Mouse (Mus musculus) midbrain, embryonic 12.5 days (tissue): Measurements from ENCODE around the gene Ssh3. TPM values are rescaled to one million over a fixed set of nuclear protein-coding genes. Genes with fewer than 3 reads are reported as not detected.
A peak's percentile ranks its signal among the peaks of the same experiment; 100 is the strongest.
"Not testable (repeated sequence)": the region's sequence is repeated elsewhere in the genome, so short reads cannot be mapped to it uniquely, and the experiment has no call there.

Source experiments
- ATAC-seq: fragments of 200-750 bp; cut with Nextera tagmentation; 2 replicates; pipeline ENCODE4 v1.8.0; 2017; ENCODE audit warnings: low read depth, moderate TSS enrichment, moderate library complexity; ENCODE audit not compliant: low FRiP score
- H3K27ac ChIP-seq: fragments of 300-500 bp; sonication (generic); replicated peaks from 2 replicates; pipeline ENCODE4 v1.5.1; 2016; ENCODE audit warnings: mild to moderate bottlenecking
- H3K27me3 ChIP-seq: fragments of 300-500 bp; sonication (generic); 2 replicates; pipeline ENCODE4 v1.6.1; 2016; ENCODE audit warnings: mild to moderate bottlenecking
- H3K36me3 ChIP-seq: fragments of 300-500 bp; sonication (generic); 2 replicates; pipeline ENCODE4 v1.6.1; 2016
- H3K4me1 ChIP-seq: fragments of 300-500 bp; sonication (generic); 2 replicates; pipeline ENCODE4 v1.6.1; 2016
- H3K4me2 ChIP-seq: fragments of 300-500 bp; sonication (generic); replicated peaks from 2 replicates; pipeline ENCODE4 v1.6.1; 2016; ENCODE audit warnings: mild to moderate bottlenecking, moderate library complexity
- H3K4me3 ChIP-seq: fragments of 300-500 bp; sonication (generic); 2 replicates; pipeline ENCODE4 v1.5.1; 2016; ENCODE audit warnings: mild to moderate bottlenecking
- H3K9ac ChIP-seq: fragments of 300-500 bp; sonication (generic); replicated peaks from 2 replicates; pipeline ENCODE4 v1.6.1; 2016; ENCODE audit warnings: mild to moderate bottlenecking, moderate library complexity
- H3K9me3 ChIP-seq: fragments of 300-500 bp; sonication (generic); 2 replicates; pipeline ENCODE4 v1.6.1; 2016; ENCODE audit warnings: mild to moderate bottlenecking
- WGBS: fragments of 180-500 bp; shearing (Covaris S2); methylation state at CpG from one replicate; pipeline ENCODE4 v1.1.7; 2016; 5-methylcytosine and 5-hydroxymethylcytosine counted together
- polyA plus RNA-seq: library from polyadenylated mRNA; unstranded; fragments of >200 nt; fragmentation: Nextera tagmentation; extraction: Ambion mirVana; gene quantifications from 2 replicates; pipeline ENCODE4 v1.2.1, GENCODE M21; 2016

Gene Ssh3
- polyA plus RNA-seq, 1 experiment from 2014 or later: 7.5 TPM

GRCm38 (mm10) chr19:4261038-4261698 is 7.8 kb downstream of the Ssh3 start:
- no peaks in the 10 kb centered on the region for H3K9me3 ChIP-seq
- H3K27me3 ChIP-seq: peaks cover 10% of the 10 kb centered on the region
- no peak overlapping the region for H3K4me3 ChIP-seq
- ATAC-seq: no peak
- H3K4me1 ChIP-seq: 0 out of 2 replicates have a peak, but pooled peaks cover 5% of the 10 kb centered on the region
- no peak overlapping the region for H3K4me2 ChIP-seq
- WGBS: 54% methylated on average over 8 of the region's 8 CpGs
- H3K9ac ChIP-seq: no peak overlapping the region
- no peaks in the 10 kb centered on the region for H3K36me3 ChIP-seq
- H3K27ac ChIP-seq: no peak overlapping the region

DNA sequence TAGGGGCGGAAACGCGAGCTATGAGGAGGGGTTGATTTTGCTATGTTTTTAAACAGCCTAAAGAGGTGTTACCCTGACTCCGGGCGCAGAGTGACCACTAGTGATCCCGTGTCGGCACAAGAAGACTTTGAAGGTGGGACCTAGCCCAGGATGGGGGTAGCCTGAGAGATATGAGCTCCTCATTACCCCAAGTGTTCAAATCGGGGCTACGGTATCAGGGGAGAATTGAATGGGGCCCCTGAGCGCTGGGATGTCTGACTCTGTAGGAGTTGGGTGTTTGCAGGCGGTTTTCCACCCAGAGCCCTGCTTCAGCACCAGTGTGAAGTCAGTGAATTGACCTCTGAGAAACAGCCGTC is 11.1 kb downstream of the Ssh3 start:
- H3K9ac ChIP-seq: peak overlapping the region; percentile 53
- peak; percentile 84; the same call in 1 of the 2 replicates for ATAC-seq

DNA sequence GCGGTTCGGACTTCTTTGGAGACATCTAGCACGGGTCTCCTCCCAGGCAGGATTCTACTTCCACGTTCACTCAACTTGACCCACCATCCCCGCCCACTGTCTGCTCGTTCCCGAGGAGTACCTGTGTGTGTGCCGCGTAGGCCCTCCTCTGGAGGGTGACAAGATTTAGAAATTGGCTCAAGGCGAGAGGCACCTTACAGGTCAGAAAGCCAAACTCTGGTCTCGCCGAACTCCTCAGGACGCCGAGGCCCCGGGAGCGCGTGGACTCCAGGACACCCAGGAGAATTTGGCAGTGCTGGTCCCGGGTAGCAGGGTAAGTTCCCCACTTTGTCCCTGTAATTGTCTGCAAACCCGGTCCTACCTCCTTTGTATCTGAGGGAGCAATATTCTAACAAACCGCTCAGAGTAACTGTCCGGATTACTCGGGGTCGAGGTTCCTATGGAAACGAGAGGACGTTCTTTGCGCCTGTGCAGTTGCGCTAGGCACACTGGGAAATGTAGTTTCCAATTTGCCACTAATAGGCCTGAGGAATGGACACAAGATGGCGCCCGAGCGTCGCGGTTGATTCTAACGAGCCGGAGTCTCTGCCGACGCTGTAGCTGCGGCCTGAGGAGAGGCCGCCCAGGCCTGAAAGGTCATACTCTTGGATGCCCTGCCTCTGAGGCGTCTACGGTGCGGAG is 11.6 kb downstream of the Ssh3 start:
- ATAC-seq: peak; percentile 93
- peak overlapping the region; percentile 68 for H3K9ac ChIP-seq
- no peaks in the 10 kb centered on the region for H3K9me3 ChIP-seq
- H3K27ac ChIP-seq: no peak overlapping the region
- H3K27me3 ChIP-seq: peaks cover 5% of the 10 kb centered on the region; the same call in 1 of the 2 replicates
- H3K4me2 ChIP-seq: peak overlapping the region; percentile 92
- WGBS: under 1% methylated on average over 41 of the region's 41 CpGs
- no peaks in the 10 kb centered on the region for H3K36me3 ChIP-seq
- 0 out of 2 replicates have a peak, but pooled peaks cover 5% of the 10 kb centered on the region for H3K4me1 ChIP-seq
- peak overlapping the region; percentile 63 for H3K4me3 ChIP-seq

More for the DNA sequence above, 11.1 kb downstream of the Ssh3 start:
- Histone ChIP-seq H3K9me3 (no peaks in the 10 kb centered on the region), H3K27ac (no peak overlapping the region), H3K27me3 (peaks cover 5% of the 10 kb centered on the region; the same call in 1 of the 2 replicates), H3K4me1 (0 out of 2 replicates have a peak, but pooled peaks cover 5% of the 10 kb centered on the region), H3K4me2 (peak overlapping the region; percentile 92), H3K4me3 (peak overlapping the region; percentile 63), H3K36me3 (no peaks in the 10 kb centered on the region)
- WGBS: 21% methylated on average over 12 of the region's 12 CpGs

DNA sequence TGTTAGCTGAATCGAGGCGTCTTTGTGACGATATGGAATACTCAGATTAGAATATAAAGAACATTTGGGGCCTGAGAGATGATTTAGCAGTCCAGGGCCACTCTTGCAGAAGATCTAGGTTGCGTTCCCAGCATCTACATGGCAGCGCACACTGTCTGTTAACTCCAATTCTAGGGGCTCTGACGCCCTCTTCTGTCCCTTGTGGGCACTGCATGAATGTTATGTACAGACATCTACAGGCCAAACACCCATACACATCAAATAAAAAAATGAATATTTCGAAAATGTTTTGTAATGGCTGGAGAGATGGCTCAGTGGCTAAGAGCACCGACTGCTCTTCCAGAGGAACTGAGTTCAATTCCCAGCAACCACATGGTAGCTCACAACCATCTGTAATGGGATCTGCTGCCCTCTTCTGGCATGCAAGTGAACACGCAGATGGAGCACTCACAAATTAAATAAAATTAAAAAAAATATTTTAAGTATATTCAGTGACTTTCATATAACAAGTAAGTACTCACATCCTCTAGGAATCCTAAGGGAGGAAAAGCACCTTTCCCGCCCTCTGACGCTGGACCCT is 13.3 kb downstream of the Ssh3 start:
- no peaks in the 10 kb centered on the region for H3K9me3 ChIP-seq
- no peak overlapping the region for H3K9ac ChIP-seq
- H3K4me3 ChIP-seq: no peak overlapping the region
- WGBS: 74% methylated on average over 11 of the region's 11 CpGs
- H3K27me3 ChIP-seq: peaks cover 5% of the 10 kb centered on the region; the same call in 1 of the 2 replicates
- no peak overlapping the region for H3K4me2 ChIP-seq
- no peak overlapping the region for H3K27ac ChIP-seq
- no peak for ATAC-seq
- H3K36me3 ChIP-seq: no peaks in the 10 kb centered on the region
- H3K4me1 ChIP-seq: 0 out of 2 replicates have a peak, but pooled peaks cover 5% of the 10 kb centered on the region

DNA sequence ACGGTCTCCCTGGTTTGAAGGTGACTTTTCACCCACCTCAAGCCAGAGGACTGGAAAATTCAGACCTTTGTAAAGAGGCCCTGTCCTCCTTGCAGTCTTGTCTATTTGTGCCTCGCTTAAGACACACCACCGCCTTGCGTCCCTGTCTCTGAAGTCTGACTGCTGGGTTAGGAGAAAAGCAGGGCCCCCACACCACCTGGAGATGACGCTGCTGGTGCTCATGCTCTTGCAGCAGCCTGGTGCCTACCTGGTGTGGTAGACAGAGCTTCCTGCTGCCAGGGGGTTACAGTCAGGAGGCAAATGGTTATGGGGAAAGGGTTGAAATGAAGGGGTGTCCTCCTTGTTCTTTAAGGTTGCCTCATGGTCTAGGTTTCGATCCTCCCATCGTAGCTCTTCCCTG is 14.8 kb downstream of the Ssh3 start:
- Histone ChIP-seq H3K27me3 (peaks cover 5% of the 10 kb centered on the region; the same call in 1 of the 2 replicates), H3K27ac (no peak overlapping the region), H3K4me1 (0 out of 2 replicates have a peak, but pooled peaks cover 5% of the 10 kb centered on the region), H3K4me3 (no peak overlapping the region), H3K9ac (no peak overlapping the region), H3K36me3 (no peaks in the 10 kb centered on the region), H3K9me3 (no peaks in the 10 kb centered on the region), H3K4me2 (no peak overlapping the region)
- 93% methylated on average over 7 of the region's 7 CpGs for WGBS
- ATAC-seq: no peak

DNA sequence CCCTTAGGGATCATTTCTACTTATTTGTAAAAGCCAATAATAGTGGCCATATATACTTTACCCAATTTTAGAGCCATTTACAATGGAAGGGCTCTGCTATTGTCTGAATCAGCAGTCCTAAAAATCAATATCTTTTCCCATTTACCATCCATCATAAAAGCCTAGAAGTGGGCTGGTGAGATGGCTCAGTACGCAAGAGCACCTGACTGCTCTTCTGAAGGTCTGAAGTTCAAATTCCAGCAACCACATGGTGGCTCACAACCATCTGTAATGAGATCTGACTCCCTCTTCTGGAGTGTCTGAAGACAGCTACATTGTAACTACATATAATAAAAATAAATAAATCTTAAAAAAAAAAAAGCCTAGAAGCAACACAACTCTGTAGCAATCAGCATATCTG is 20.3 kb downstream of the Ssh3 start:
- H3K4me1 ChIP-seq, H3K27me3 ChIP-seq, H3K9me3 ChIP-seq, H3K4me3 ChIP-seq, H3K9ac ChIP-seq, ATAC-seq, H3K4me2 ChIP-seq, H3K36me3 ChIP-seq, H3K27ac ChIP-seq: not testable (repeated sequence)
- 68% methylated on average over 1 of the region's 1 CpGs for WGBS

DNA sequence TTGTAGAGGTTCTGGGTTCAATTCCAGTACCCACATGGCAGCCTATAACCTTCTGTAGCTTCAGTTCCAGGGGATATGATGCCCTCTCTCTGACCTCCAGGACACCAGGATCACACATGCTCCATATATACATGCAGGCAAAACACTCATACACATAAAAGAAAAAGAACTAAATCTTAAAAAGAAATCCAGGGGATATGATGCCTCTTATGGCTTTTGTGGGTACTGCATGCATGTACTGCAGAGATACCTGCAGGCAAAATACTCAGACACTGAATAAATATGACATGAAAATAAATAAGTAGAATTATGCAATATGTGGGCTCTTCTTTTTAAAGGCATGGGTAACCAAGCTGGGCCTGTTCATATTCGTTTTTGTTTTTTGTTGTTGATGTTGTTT is 22.0 kb downstream of the Ssh3 start:
- Histone ChIP-seq H3K27ac (no peak overlapping the region), H3K4me1 (no peaks in the 10 kb centered on the region), H3K9ac (no peak overlapping the region), H3K27me3 (0 out of 2 replicates have a peak, but pooled peaks cover 4% of the 10 kb centered on the region), H3K4me3 (no peak overlapping the region), H3K36me3 (no peaks in the 10 kb centered on the region), H3K9me3 (no peaks in the 10 kb centered on the region), H3K4me2 (no peak overlapping the region)
- WGBS: 61% methylated on average over 1 of the region's 1 CpGs
- ATAC-seq: no peak

DNA sequence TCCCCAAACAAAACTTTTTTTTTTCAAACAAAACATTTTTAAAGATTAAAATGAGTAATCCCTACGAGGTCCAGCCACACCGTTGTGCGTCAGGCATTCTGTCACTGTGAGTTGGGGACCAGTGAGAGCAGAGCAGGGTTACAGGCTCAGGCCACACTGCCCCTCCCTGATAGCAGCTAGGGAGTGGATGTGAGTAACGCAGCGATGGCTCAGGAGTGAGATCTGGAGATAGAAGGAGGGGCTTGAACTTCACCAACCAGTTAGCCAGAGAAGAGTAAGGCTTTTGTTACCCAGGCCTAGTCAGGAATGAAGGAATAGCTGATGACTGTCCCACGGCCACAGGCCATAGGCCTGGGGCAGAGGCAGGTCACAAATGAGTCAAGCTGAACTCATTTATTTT is 24.2 kb downstream of the Ssh3 start:
- WGBS: 81% methylated on average over 6 of the region's 6 CpGs
- Histone ChIP-seq H3K27ac (no peak overlapping the region), H3K4me2 (no peak overlapping the region), H3K4me1 (no peaks in the 10 kb centered on the region), H3K4me3 (no peak overlapping the region), H3K27me3 (0 out of 2 replicates have a peak, but pooled peaks cover 4% of the 10 kb centered on the region), H3K36me3 (no peaks in the 10 kb centered on the region), H3K9ac (no peak overlapping the region), H3K9me3 (no peaks in the 10 kb centered on the region)
- ATAC-seq: no peak

DNA sequence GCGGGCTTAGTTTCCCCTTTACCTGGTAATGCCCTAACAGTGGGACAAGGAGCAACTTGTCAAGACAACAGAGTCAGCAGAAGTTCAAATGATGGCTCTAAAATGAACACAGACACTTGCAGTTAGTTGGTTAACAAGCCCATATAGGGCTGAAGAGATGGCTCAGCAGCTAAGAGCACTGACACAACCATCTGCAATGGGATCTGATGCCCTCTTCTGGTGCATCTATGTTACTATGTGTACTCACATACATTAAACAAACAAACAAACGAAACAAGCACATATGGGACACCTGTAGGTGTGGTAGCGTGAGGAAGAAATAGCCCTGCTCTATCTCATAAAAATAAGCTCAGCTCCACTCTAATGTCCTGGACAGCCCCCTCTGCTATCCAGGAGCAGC is 26.6 kb downstream of the Ssh3 start:
- Histone ChIP-seq H3K4me1 (no peaks in the 10 kb centered on the region), H3K27me3 (peaks cover under 1% of the 10 kb centered on the region; the same call in 1 of the 2 replicates), H3K9me3 (no peaks in the 10 kb centered on the region), H3K36me3 (no peaks in the 10 kb centered on the region), H3K27ac (no peak overlapping the region), H3K4me3 (no peak overlapping the region), H3K4me2 (no peak overlapping the region), H3K9ac (no peak overlapping the region)
- ATAC-seq: no peak
- 71% methylated on average over 3 of the region's 3 CpGs for WGBS

DNA sequence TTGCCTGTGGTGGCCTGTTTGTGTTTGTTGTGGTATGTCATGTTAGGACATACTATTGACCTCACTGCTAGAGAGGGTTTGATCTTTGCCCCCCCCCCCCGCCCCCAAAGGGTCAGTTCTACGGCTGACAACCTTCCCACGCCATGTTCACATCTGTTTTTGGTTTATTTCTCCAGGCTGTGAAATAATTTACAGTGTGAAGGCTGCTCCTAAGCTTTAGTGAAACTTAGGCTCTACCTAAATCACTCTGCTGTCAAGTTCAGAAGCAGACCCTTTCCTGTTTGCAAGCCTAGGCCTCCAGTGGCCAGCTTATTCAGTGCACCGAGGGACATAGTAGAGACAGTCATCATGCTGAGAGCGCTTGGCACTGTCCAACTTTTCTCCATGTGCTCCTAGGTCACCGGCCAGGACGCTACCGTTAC is 28.7 kb downstream of the Ssh3 start:
- no peak overlapping the region for H3K27ac ChIP-seq
- no peak overlapping the region for H3K4me3 ChIP-seq
- H3K4me2 ChIP-seq: no peak overlapping the region
- no peaks in the 10 kb centered on the region for H3K4me1 ChIP-seq
- H3K27me3 ChIP-seq: peaks cover 4% of the 10 kb centered on the region; the same call in 1 of the 2 replicates
- H3K36me3 ChIP-seq: no peaks in the 10 kb centered on the region
- H3K9me3 ChIP-seq: no peaks in the 10 kb centered on the region
- WGBS: 72% methylated on average over 8 of the region's 8 CpGs
- ATAC-seq: no peak
- no peak overlapping the region for H3K9ac ChIP-seq

- peaks cover 26% of the 10 kb centered on the region for H3K27me3 ChIP-seq
- no peak overlapping the region for H3K27ac ChIP-seq
- no peak overlapping the region for H3K4me3 ChIP-seq
- peaks cover 12% of the 10 kb centered on the region for H3K4me1 ChIP-seq
- H3K9me3 ChIP-seq: no peaks in the 10 kb centered on the region
- WGBS: 80% methylated on average over 4 of the region's 4 CpGs
- no peak overlapping the region for H3K9ac ChIP-seq
- ATAC-seq: no peak
- H3K4me2 ChIP-seq: no peak overlapping the region
- no peaks in the 10 kb centered on the region for H3K36me3 ChIP-seq
Observed at GRCm38 (mm10) chr19:4234548-4234947, 34.4 kb downstream of the Ssh3 start.

GRCm38 (mm10) chr19:4232651-4233050 is 36.3 kb downstream of the Ssh3 start:
- peaks cover 12% of the 10 kb centered on the region for H3K4me1 ChIP-seq
- H3K9ac ChIP-seq: 0 out of 2 replicates have a peak overlapping the region, but pooled peaks have one; percentile 68
- WGBS: 81% methylated on average over 7 of the region's 7 CpGs
- H3K4me2 ChIP-seq: peak overlapping the region; percentile 88; the same call in 1 of the 2 replicates
- ATAC-seq: no peak
- H3K4me3 ChIP-seq: no peak overlapping the region
- H3K27me3 ChIP-seq: peaks cover 42% of the 10 kb centered on the region
- no peak overlapping the region for H3K27ac ChIP-seq
- no peaks in the 10 kb centered on the region for H3K9me3 ChIP-seq
- H3K36me3 ChIP-seq: no peaks in the 10 kb centered on the region
